Mouse (Mus musculus) heart, adult 2 months (tissue): ENCODE measurements around the gene E2f8. TPM values are rescaled to one million over a fixed set of nuclear protein-coding genes. Genes with fewer than 3 reads are reported as not detected.

Source experiments
- DNase-seq, 2 experiments: peaks; one replicate each; pipeline ENCODE4 v3.0.0; 2021
- H3K27ac ChIP-seq: fragments of 200-600 bp; 2 replicates; pipeline ENCODE4 v1.8.1; 2022
- H3K27me3 ChIP-seq: fragments of 200-500 bp; 2 replicates; pipeline ENCODE4 v1.6.1; 2012; ENCODE audit warnings: mild to moderate bottlenecking, low read length, inconsistent platforms, mixed read lengths; ENCODE audit not compliant: control insufficient read depth, insufficient read depth
- H3K36me3 ChIP-seq: fragments of 200-500 bp; 2 replicates; pipeline ENCODE4 v1.6.1; 2012; ENCODE audit warnings: low read length, inconsistent platforms; ENCODE audit not compliant: control insufficient read depth, insufficient read depth
- H3K4me1 ChIP-seq: fragments of 200-500 bp; 2 replicates; pipeline ENCODE4 v1.6.1; 2011; ENCODE audit warnings: low read length; ENCODE audit not compliant: control insufficient read depth, insufficient read depth
- H3K4me3 ChIP-seq: fragments of 200-600 bp; 2 replicates; pipeline ENCODE4 v1.8.1; 2022
- H3K79me2 ChIP-seq: fragments of 200-500 bp; replicated peaks from 2 replicates; pipeline ENCODE4 v1.6.1; 2012; ENCODE audit warnings: mild to moderate bottlenecking, inconsistent platforms, low read length, moderate library complexity, mixed read lengths; ENCODE audit not compliant: control insufficient read depth, insufficient read depth
- H3K9ac ChIP-seq: fragments of 200-500 bp; 2 replicates; pipeline ENCODE4 v1.6.1; 2012; ENCODE audit warnings: low read depth, mild to moderate bottlenecking, control low read depth, inconsistent platforms, low read length, mixed read lengths
- CTCF ChIP-seq: fragments of 200-600 bp; IDR thresholded peaks from 2 replicates; pipeline ENCODE4 v1.8.1; 2022; ENCODE audit warnings: antibody characterized with exemption, mild to moderate bottlenecking, moderate library complexity
- EP300 ChIP-seq: fragments of 200-500 bp; IDR thresholded peaks from 2 replicates; pipeline ENCODE4 v1.6.1; 2011; ENCODE audit warnings: low read depth, low read length, control low read depth; ENCODE audit not compliant: insufficient read depth
- POLR2A ChIP-seq: fragments of 200-500 bp; IDR thresholded peaks from 2 replicates; pipeline ENCODE4 v1.6.1; 2011; ENCODE audit warnings: mild to moderate bottlenecking, low read depth, low read length, control low read depth; ENCODE audit not compliant: insufficient read depth
- WGBS: fragments of 180-500 bp; shearing (Covaris S2); methylation state at CpG from one replicate; pipeline ENCODE4 v1.1.7; 2018; 5-methylcytosine and 5-hydroxymethylcytosine counted together
- intact Hi-C: fragments of 180-260 bp; cut with DNase I; formaldehyde crosslinking; loops from one replicate; pipeline ENCODE4 v1.15.1; 2025
- polyA plus RNA-seq: library from polyadenylated mRNA; depleted of rRNA; stranded (reverse); fragments of >200 nt; gene quantifications from 2 replicates; pipeline ENCODE4 v1.2.3, GENCODE M21; 2012; rRNA removed
- total RNA-seq, 2 experiments: library from RNA; stranded (reverse); gene quantifications; 2 replicates each; pipeline ENCODE4 v1.2.3; 2021

The E2f8 gene
- total and polyA plus RNA-seq, 3 experiments: 0.31 to 1.6 (median 1.3) TPM

- no peaks in the 10 kb centered on the region for H3K27me3 ChIP-seq
- H3K9ac ChIP-seq: no peak overlapping the region
- no peak overlapping the region for H3K4me3 ChIP-seq
- H3K79me2 ChIP-seq: no peaks in the 10 kb centered on the region
- peaks cover 2% of the 10 kb centered on the region; the same call in 1 of the 2 replicates for H3K4me1 ChIP-seq
- no peak overlapping the region for H3K27ac ChIP-seq
- peaks cover 13% of the 10 kb centered on the region for H3K36me3 ChIP-seq
- 95% methylated on average over 5 of the region's 5 CpGs for WGBS
- DNase-seq: no peak
- intact Hi-C loops: no loop called here
- TF ChIP-seq EP300 (no peak), POLR2A (no peak), CTCF (no peak)
Observed at GRCm38 (mm10) chr7:48821654-48822053, 59.7 kb downstream of the E2f8 start.

Other genes starting within 250 kb of the E2f8 start
- gene Mrgprb3, start 237.8 kb downstream of the E2f8 start, total RNA-seq: not detected
- not detected in 2 replicates for gene Mrgprb3, start 237.8 kb downstream of the E2f8 start, polyA plus RNA-seq
- 10 to 100 TPM; 10.9 to 11.0 TPM for gene Zdhhc13, start 92.6 kb downstream of the E2f8 start, total RNA-seq
- 7.1 and 15.1 TPM in 2 replicates for gene Zdhhc13, start 92.6 kb downstream of the E2f8 start, polyA plus RNA-seq
- gene Csrp3, start 33.6 kb downstream of the E2f8 start, total RNA-seq: 1,000 to 10,000 TPM; 1,931 to 2,301 TPM
- 773 and 781 TPM in 2 replicates for gene Csrp3, start 33.6 kb downstream of the E2f8 start, polyA plus RNA-seq
- gene Nav2, start 27.1 kb upstream of the E2f8 start, total RNA-seq: 10 to 100 TPM; 34.4 to 49.9 TPM
- 20.4 and 24.2 TPM in 2 replicates for gene Nav2, start 27.1 kb upstream of the E2f8 start, polyA plus RNA-seq